Mouse (Mus musculus) limb, embryonic 14.5 days (tissue): ENCODE data around the gene Fndc10. TPM values are rescaled to one million over a fixed set of nuclear protein-coding genes. Genes with fewer than 3 reads are reported as not detected.

Source experiments
- ATAC-seq: fragments of 200-750 bp; cut with Nextera tagmentation; 2 replicates; pipeline ENCODE4 v1.8.0; 2017; ENCODE audit warnings: low read depth, moderate number of reproducible peaks, moderate TSS enrichment; ENCODE audit not compliant: low FRiP score
- DNase-seq: peaks from one replicate; pipeline ENCODE4 v3.0.0-alpha.2; 2015; ENCODE audit warnings: low spot score
- H3K27ac ChIP-seq: fragments of 300-500 bp; sonication (generic); replicated peaks from 2 replicates; pipeline ENCODE4 v1.5.1; 2014; ENCODE audit warnings: low read depth, mild to moderate bottlenecking, low read length, moderate library complexity, mixed read lengths
- H3K27me3 ChIP-seq: fragments of 300-500 bp; sonication (generic); 2 replicates; pipeline ENCODE4 v1.6.1; 2014; ENCODE audit warnings: low read length, mixed read lengths; ENCODE audit not compliant: control insufficient read depth, insufficient read depth
- H3K36me3 ChIP-seq: fragments of 300-500 bp; sonication (generic); 2 replicates; pipeline ENCODE4 v1.6.1; 2014; ENCODE audit warnings: mild to moderate bottlenecking, low read length, moderate library complexity, mixed read lengths; ENCODE audit not compliant: control insufficient read depth, insufficient read depth
- H3K4me1 ChIP-seq: fragments of 300-500 bp; sonication (generic); 2 replicates; pipeline ENCODE4 v1.6.1; 2014; ENCODE audit warnings: antibody characterized with exemption, low read length, mixed read lengths; ENCODE audit not compliant: control insufficient read depth, insufficient read depth
- H3K4me2 ChIP-seq: fragments of 300-500 bp; sonication (generic); replicated peaks from 2 replicates; pipeline ENCODE4 v1.6.1; 2014; ENCODE audit warnings: low read depth, mild to moderate bottlenecking, low read length, moderate library complexity; ENCODE audit not compliant: severe bottlenecking
- H3K4me3 ChIP-seq: fragments of 300-500 bp; sonication (generic); replicated peaks from 2 replicates; pipeline ENCODE4 v1.5.1; 2014; ENCODE audit warnings: low read length
- H3K9ac ChIP-seq: fragments of 300-500 bp; sonication (generic); 2 replicates; pipeline ENCODE4 v1.6.1; 2014; ENCODE audit warnings: mild to moderate bottlenecking, low read depth, low read length, moderate library complexity; ENCODE audit not compliant: severe bottlenecking
- H3K9me3 ChIP-seq: fragments of 300-500 bp; sonication (generic); 2 replicates; pipeline ENCODE4 v1.6.1; 2016; ENCODE audit warnings: low read length; ENCODE audit not compliant: control insufficient read depth
- POLR2A ChIP-seq: fragments of 200-500 bp; IDR thresholded peaks from 2 replicates; pipeline ENCODE4 v1.8.0; 2012; ENCODE audit warnings: inconsistent platforms, mild to moderate bottlenecking, moderate library complexity, borderline replicate concordance; ENCODE audit not compliant: insufficient read depth, insufficient read length; ENCODE audit errors: extremely low read depth
- WGBS: fragments of 180-500 bp; shearing (Covaris S2); extraction: QIAGEN DNeasy Blood & Tissue Kit; methylation state at CpG from one replicate; pipeline ENCODE4 v1.1.7; 2014; 5-methylcytosine and 5-hydroxymethylcytosine counted together
- polyA plus RNA-seq, 2 experiments: library from polyadenylated mRNA; depleted of rRNA in 1 of 2; stranded (reverse) in 1 of 2; unstranded in 1 of 2; fragments of >200 nt; fragmentation: Nextera tagmentation in 1 of 2; extraction: Ambion mirVana in 1 of 2; gene quantifications; 2 replicates each; pipeline versions ENCODE4 v1.2.1 to v1.2.3; 2012 to 2014

Fndc10 gene
- polyA plus RNA-seq, 2 experiments = 9.4 to 31.0 TPM

DNA sequence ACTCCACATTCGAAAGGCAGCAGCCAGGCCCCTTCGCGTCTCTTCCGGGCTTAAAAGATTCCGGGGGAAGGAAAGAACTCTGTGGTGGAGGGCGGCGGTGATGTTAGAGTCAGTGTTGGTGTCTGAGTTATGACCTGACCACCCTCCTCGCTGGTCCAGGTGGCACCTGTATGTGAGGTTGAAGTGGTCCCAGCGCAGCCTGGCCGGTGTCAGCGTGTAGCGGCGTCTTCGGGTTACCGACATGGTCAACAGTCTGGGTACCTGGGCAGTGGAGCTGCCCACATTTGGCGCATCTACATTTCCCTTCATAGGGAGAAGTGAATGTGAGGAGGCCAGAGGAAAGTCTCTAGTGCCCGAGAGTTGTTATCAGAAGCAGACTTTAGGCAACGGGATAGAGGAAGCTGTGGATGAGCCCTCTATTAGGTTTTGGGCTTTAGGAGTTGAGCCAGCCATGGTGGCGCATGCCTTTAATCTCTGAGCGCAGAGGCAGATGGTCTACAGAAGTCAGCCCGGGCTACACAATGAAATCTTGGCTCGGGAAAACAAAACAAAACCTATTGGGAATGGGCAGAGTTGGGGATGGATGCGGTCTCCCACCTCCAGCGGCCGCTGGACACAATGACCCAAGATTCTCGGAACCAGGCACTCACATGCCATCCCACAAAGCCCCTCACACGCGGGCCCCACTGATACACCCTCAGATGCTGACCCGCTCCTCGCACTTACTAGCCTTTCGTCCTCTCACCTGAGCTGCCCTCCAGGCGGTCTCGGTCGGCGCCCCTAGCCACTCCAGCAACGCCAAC is 41.7 kb upstream of the Fndc10 start:
- Histone ChIP-seq H3K4me2 (peak overlapping the region; percentile 94), H3K4me3 (peak overlapping the region; percentile 44), H3K36me3 (peaks cover 57% of the 10 kb centered on the region), H3K4me1 (peaks cover 28% of the 10 kb centered on the region), H3K27ac (no peak overlapping the region), H3K9me3 (no peaks in the 10 kb centered on the region), H3K27me3 (peaks cover 53% of the 10 kb centered on the region), H3K9ac (peak overlapping the region; percentile 66)
- TF ChIP-seq POLR2A = no peak
- ATAC-seq (no peak), DNase-seq (no peak)
- 22% methylated on average over 35 of the region's 36 CpGs for WGBS

DNA sequence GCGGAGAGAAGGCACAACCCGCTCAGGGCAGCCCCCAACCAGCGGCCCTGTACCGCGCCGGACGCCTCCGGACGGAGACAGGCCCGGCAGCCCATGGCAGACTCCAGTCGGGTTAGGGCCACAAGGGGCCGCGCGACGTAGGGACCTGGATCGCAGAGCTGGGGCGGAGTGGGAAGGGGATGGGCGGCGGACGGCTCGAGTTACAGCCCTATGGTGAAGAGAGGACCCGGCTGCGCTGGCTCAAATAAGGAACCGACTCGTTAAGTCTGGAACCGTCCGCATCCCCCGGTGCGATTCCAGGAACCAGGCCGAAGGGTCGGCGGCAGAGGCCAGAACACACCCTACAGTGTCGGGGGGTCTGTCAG is 41.1 kb upstream of the Fndc10 start, which contains the start of gene Mmp23:
TSS of gene Mmp23 (minus strand) at position 299 of the 365 bp plus-strand sequence.
- H3K36me3 ChIP-seq = peaks cover 54% of the 10 kb centered on the region
- WGBS = under 1% methylated on average over 33 of the region's 33 CpGs
- H3K9me3 ChIP-seq = no peaks in the 10 kb centered on the region
- H3K4me3 ChIP-seq = peak within 1 kb of the TSS; percentile 44
- peaks cover 53% of the 10 kb centered on the region for H3K27me3 ChIP-seq
- H3K4me1 ChIP-seq = peaks cover 28% of the 10 kb centered on the region
- H3K9ac ChIP-seq = peak within 1 kb of the TSS; percentile 66
- DNase-seq = peak; percentile 46
- ATAC-seq = peak; percentile 62
- TF ChIP-seq POLR2A = no peak
- H3K27ac ChIP-seq = no peak within 1 kb of the TSS
- peak within 1 kb of the TSS; percentile 94 for H3K4me2 ChIP-seq

GRCm38 (mm10) chr4:155653451-155654182 is 40.5 kb upstream of the Fndc10 start:
- peaks cover 54% of the 10 kb centered on the region for H3K36me3 ChIP-seq
- peaks cover 53% of the 10 kb centered on the region for H3K27me3 ChIP-seq
- H3K4me2 ChIP-seq = peak overlapping the region; percentile 94
- 2% methylated on average over 31 of the region's 31 CpGs for WGBS
- H3K9me3 ChIP-seq = no peaks in the 10 kb centered on the region
- H3K4me1 ChIP-seq = peaks cover 28% of the 10 kb centered on the region
- TF ChIP-seq POLR2A = no peak
- H3K9ac ChIP-seq = peak overlapping the region; percentile 66
- H3K27ac ChIP-seq = no peak overlapping the region
- peak overlapping the region; percentile 44 for H3K4me3 ChIP-seq
- peak; percentile 35; the same call in 1 of the 2 replicates for ATAC-seq
- no peak for DNase-seq

DNA sequence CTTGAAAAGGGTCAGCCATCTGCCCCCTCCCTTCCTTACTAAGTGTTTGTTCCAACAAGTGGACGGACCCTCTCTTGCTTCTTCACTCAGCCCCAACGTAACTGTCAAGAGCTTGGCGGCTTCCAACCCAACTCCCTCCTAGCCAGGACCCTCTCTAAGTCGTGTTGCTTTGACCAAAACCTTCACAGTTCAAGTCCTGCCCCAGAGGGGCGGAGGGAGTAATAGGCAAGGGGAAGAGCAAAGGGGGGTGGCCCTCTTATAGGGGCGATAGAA is 40.0 kb upstream of the Fndc10 start:
- ATAC-seq = 0 out of 2 replicates have a peak, but pooled peaks have one; percentile 5
- DNase-seq = no peak
- H3K27ac ChIP-seq = no peak overlapping the region
- peaks cover 28% of the 10 kb centered on the region for H3K4me1 ChIP-seq
- peak overlapping the region; percentile 94 for H3K4me2 ChIP-seq
- peak overlapping the region; percentile 44 for H3K4me3 ChIP-seq
- H3K36me3 ChIP-seq = peaks cover 54% of the 10 kb centered on the region
- no peak for TF ChIP-seq POLR2A
- H3K9me3 ChIP-seq = no peaks in the 10 kb centered on the region
- peak overlapping the region; percentile 38; the same call in 1 of the 2 replicates for H3K9ac ChIP-seq
- 5% methylated on average over 6 of the region's 6 CpGs for WGBS
- H3K27me3 ChIP-seq = peaks cover 53% of the 10 kb centered on the region

DNA sequence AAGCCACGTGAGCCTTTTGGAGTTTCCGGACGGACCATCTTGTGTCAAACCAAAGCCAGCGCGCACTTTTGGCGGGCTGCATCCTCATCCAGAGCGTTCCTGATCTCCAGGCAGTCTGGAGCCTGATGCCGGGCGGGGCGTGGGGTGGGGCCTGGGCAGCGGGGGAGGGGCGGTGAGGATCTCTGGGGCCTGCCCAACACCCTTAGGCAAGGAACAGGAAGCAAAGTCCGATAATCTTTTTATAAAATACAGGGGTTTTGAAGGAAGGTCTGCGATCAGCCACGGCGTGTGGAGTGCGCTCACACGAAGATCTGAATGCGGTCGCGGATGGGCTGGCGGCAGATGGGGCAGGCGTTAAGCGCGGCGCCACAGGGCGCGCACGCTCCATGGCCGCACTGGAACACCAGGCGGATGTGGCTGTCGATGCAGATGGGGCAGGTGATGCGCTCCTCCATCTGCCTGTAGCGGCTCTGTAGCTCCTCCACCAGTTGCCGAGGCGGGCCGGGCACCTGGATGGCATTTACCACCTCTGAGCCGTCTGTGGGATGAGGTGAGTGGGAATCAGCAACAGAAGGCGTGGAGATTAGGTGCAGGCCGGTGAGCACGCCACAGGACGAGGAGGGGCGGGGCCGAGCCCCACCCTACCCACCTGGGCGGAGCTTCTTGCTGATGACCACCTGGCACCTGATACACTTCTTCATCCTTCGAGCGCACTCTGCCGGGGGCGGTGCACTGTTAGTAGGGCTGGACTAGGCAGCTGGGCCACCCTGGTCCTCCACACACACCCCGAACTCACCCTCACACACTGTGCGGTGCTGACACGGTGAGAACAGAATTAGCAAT is 39.5 kb upstream of the Fndc10 start:
- H3K4me3 ChIP-seq = peak overlapping the region; percentile 44
- 1% methylated on average over 45 of the region's 52 CpGs for WGBS
- H3K9me3 ChIP-seq = no peaks in the 10 kb centered on the region
- peaks cover 28% of the 10 kb centered on the region for H3K4me1 ChIP-seq
- peaks cover 51% of the 10 kb centered on the region for H3K36me3 ChIP-seq
- DNase-seq = peak; percentile 47
- no peak overlapping the region for H3K27ac ChIP-seq
- H3K4me2 ChIP-seq = peak overlapping the region; percentile 94
- peaks cover 53% of the 10 kb centered on the region for H3K27me3 ChIP-seq
- ATAC-seq = peak; percentile 35; the same call in 1 of the 2 replicates
- H3K9ac ChIP-seq = peak overlapping the region; percentile 38
- TF ChIP-seq POLR2A = no peak
